Mouse (Mus musculus) cerebellum, adult 2 months (tissue): ENCODE measurements around the gene Arhgdig.

Source experiments
- CTCF ChIP-seq: fragments of 200-500 bp; IDR thresholded peaks from 2 replicates; pipeline ENCODE4 v1.5.1; 2011; ENCODE audit warnings: low read depth, mild to moderate bottlenecking, control low read depth, low read length, moderate library complexity, borderline replicate concordance; ENCODE audit not compliant: insufficient read depth
- POLR2A ChIP-seq: fragments of 200-500 bp; IDR thresholded peaks from 2 replicates; pipeline ENCODE4 v1.6.1; 2011; ENCODE audit warnings: low read length, control low read depth, borderline replicate concordance; ENCODE audit not compliant: insufficient read depth

DNA sequence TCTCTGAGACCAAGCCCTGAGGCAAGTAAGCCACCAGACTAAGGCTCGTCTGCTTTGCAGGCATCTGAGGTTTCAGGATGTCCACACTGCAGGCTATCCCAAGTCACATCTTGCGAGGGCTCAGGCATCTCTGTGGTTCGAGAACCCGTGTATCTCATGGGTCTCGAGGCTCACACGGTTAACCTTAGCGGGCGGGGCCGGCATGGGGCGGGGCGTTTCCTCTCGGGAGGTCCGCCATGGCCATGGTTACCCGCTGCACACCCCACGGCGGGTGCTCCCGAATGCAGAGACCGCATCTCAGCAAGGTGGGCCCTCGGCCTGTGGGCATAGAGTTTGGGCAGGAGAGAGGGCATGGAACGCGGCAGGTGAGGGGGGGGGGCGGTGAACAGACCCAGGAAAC lies 4.8 kb downstream of the Arhgdig start, which contains the start of gene Rgs11:
- TF ChIP-seq CTCF (no peak), POLR2A (no peak)
